9 mouse cellular contexts compared by ENCODE assay signal in the genomic region with DNA sequence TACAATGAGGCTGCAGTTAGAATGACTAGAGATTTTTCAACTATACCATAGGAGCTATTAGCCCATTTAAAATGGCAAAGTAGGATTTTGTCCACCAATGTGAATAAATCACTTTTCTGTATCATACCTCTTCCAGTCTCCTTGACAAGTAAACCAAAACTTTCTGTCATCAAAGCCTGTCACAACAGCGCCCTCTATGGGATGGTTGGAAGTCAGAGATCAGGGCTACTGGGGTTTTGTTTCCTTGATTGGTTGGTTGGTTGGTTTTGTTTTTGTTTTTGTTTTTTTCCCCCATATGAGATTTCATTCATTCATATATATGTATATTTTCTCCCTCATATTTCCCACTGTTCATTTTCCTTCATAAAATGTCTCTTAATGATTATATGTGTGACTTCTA.
DNase-seq lines count a peak whose midpoint lies in the region; ATAC-seq and TF ChIP-seq lines count a peak whose summit lies in the region.
"Had no signal": no experiment of that assay in that cellular context is flagged by ENCODE, and none has a peak within 500 bp of the region (broad histone marks: within the 10 kb centered on the region; RNA-seq: fewer than 3 reads in every experiment).

No protein-coding gene starts in this region.

- H3K9me3 ChIP-seq in midbrain, embryonic 14.5 days (ENCODE audit: control insufficient read depth, low read length), result no peaks in the 10 kb centered on the region
- no peaks in the 10 kb centered on the region for H3K9me3 ChIP-seq in midbrain, embryonic 15.5 days
- H3K9me3 ChIP-seq in forebrain, embryonic 13.5 days (replicated peaks), result no peaks in the 10 kb centered on the region
- H3K9me3 ChIP-seq: neural tube, embryonic 13.5 days had no signal

- 4% methylated on average over 1 of the region's 1 CpGs for WGBS in midbrain, embryonic 14.5 days
- WGBS in midbrain, embryonic 15.5 days, result 0% methylated on average over 1 of the region's 1 CpGs
- 0% methylated on average over 1 of the region's 1 CpGs for WGBS in forebrain, embryonic 13.5 days

- intact Hi-C loops in heart, postnatal 10 days (cut with DNase I), result no loop called here
- intact Hi-C loops in heart, postnatal 14 days (cut with DNase I), result no loop called here

- TF ChIP-seq POLR2A in brain, embryonic 14.5 days (IDR thresholded peaks at IDR 0.05; ENCODE audit: borderline replicate concordance, extremely low read depth, insufficient read depth, insufficient read length, poor library complexity, severe bottlenecking), result no peak

- peak; percentile 0 to 1 for DNase-seq in heart, postnatal 10 days
- DNase-seq in heart, postnatal 14 days, result no peak
- peak; percentile 2 for DNase-seq in midbrain, embryonic 14.5 days
- DNase-seq in brain, embryonic 14.5 days (ENCODE audit: low read depth), result peak; percentile 16
- DNase-seq in thymus, postnatal 14 days, result peak; percentile 13
- no peak for DNase-seq in layer of hippocampus, adult 9-10 months (ENCODE audit: low spot score)

- H3K27ac ChIP-seq in midbrain, embryonic 14.5 days (replicated peaks; ENCODE audit: low read depth, low read length), result no peak overlapping the region
- H3K27ac ChIP-seq in midbrain, embryonic 15.5 days, result no peak overlapping the region
- no peak overlapping the region for H3K27ac ChIP-seq in forebrain, embryonic 13.5 days
- H3K27ac ChIP-seq: neural tube, embryonic 13.5 days had no signal

- no peak overlapping the region for H3K4me3 ChIP-seq in midbrain, embryonic 14.5 days (replicated peaks; ENCODE audit: low read depth, low read length)
- H3K4me3 ChIP-seq in midbrain, embryonic 15.5 days, result no peak overlapping the region
- H3K4me3 ChIP-seq in forebrain, embryonic 13.5 days, result no peak overlapping the region
- H3K4me3 ChIP-seq: neural tube, embryonic 13.5 days had no signal

- no peak overlapping the region for H3K4me2 ChIP-seq in midbrain, embryonic 14.5 days (ENCODE audit: low read length)
- no peak overlapping the region for H3K4me2 ChIP-seq in midbrain, embryonic 15.5 days
- H3K4me2 ChIP-seq in forebrain, embryonic 13.5 days, result no peak overlapping the region
- H3K4me2 ChIP-seq: neural tube, embryonic 13.5 days had no signal

- no peak overlapping the region for H3K9ac ChIP-seq in midbrain, embryonic 14.5 days (replicated peaks; ENCODE audit: low read length)
- no peak overlapping the region for H3K9ac ChIP-seq in midbrain, embryonic 15.5 days
- no peak overlapping the region for H3K9ac ChIP-seq in forebrain, embryonic 13.5 days
- H3K9ac ChIP-seq: neural tube, embryonic 13.5 days had no signal

- H3K27me3 ChIP-seq in midbrain, embryonic 14.5 days (ENCODE audit: control insufficient read depth, insufficient read depth, low read length), result no peaks in the 10 kb centered on the region
- no peaks in the 10 kb centered on the region for H3K27me3 ChIP-seq in midbrain, embryonic 15.5 days (replicated peaks)
- no peaks in the 10 kb centered on the region for H3K27me3 ChIP-seq in forebrain, embryonic 13.5 days
- H3K27me3 ChIP-seq: neural tube, embryonic 13.5 days had no signal

- no peak for ATAC-seq in midbrain, embryonic 14.5 days (ENCODE audit: low FRiP score, low TSS enrichment)
- ATAC-seq in midbrain, embryonic 15.5 days (replicated peaks), result no peak
- no peak for ATAC-seq in forebrain, embryonic 13.5 days

- no peaks in the 10 kb centered on the region for H3K36me3 ChIP-seq in midbrain, embryonic 14.5 days (ENCODE audit: control insufficient read depth, insufficient read depth, low read length)
- no peaks in the 10 kb centered on the region for H3K36me3 ChIP-seq in midbrain, embryonic 15.5 days (replicated peaks)
- H3K36me3 ChIP-seq in forebrain, embryonic 13.5 days (ENCODE audit: poor library complexity, severe bottlenecking), result no peaks in the 10 kb centered on the region
- H3K36me3 ChIP-seq: neural tube, embryonic 13.5 days had no signal

- peak; percentile 17; the same call in 1 of the 2 replicates for TF ChIP-seq CTCF in brain, embryonic 14.5 days (IDR thresholded peaks at IDR 0.05; ENCODE audit: borderline replicate concordance, extremely low read depth, insufficient read depth, insufficient read length)

- no peaks in the 10 kb centered on the region for H3K4me1 ChIP-seq in midbrain, embryonic 14.5 days (ENCODE audit: control insufficient read depth, insufficient read depth, low read length)
- H3K4me1 ChIP-seq in midbrain, embryonic 15.5 days, result no peaks in the 10 kb centered on the region
- no peaks in the 10 kb centered on the region for H3K4me1 ChIP-seq in forebrain, embryonic 13.5 days
- H3K4me1 ChIP-seq: neural tube, embryonic 13.5 days had no signal

Comparison
In these comparisons a context has a peak if more than half of its experiments do, and no peak if none do; other contexts are left out.
1. DNase-seq: peak in heart, postnatal 10 days (2 of 2), midbrain, embryonic 14.5 days (single experiment), brain, embryonic 14.5 days (single experiment) and thymus, postnatal 14 days (single experiment); none in heart, postnatal 14 days (0 of 2) and layer of hippocampus, adult 9-10 months (single experiment).